In the genomic region with DNA sequence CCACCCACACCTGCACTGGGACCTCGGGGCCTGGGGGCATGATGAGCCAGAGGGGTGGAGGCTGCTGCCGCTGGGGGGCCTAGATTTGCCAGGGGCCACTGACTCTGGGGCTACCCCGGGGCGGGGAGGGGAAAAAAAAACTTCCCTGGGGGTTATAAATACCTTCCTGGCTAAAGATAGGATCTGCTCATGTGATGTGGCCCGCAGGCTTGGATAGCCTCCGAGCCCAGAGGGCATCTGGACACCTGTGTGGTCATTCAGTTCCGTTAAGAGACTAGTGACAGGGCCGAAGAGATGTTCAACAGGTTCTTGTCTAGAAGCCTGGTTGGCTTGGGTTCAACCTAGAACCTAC, we compare ENCODE assay signal across 9 mouse cellular contexts. TPM values are rescaled to one million over a fixed set of nuclear protein-coding genes. Genes with fewer than 3 reads are reported as not detected.
DNase-seq lines count a peak whose midpoint lies in the region; ATAC-seq and TF ChIP-seq lines count a peak whose summit lies in the region.
"Had no signal": no experiment of that assay in that cellular context is flagged by ENCODE, and none has a peak within 500 bp of the region (broad histone marks: within the 10 kb centered on the region; RNA-seq: fewer than 3 reads in every experiment).

Gene Kbtbd13, minus strand, starts transcription at position 40 of the 352 bp plus-strand sequence.

- peaks cover 7% of the 10 kb centered on the region; the same call in 1 of the 2 replicates for H3K4me1 ChIP-seq in kidney, embryonic 16.5 days (ENCODE audit: insufficient read depth, low read length)
- H3K4me1 ChIP-seq in forebrain, embryonic 12.5 days = peaks cover 5% of the 10 kb centered on the region
- H3K4me1 ChIP-seq in hindbrain, embryonic 16.5 days (ENCODE audit: control insufficient read depth, insufficient read depth, low read depth, low read length) = peaks cover 7% of the 10 kb centered on the region; the same call in 1 of the 2 replicates
- no peaks in the 10 kb centered on the region for H3K4me1 ChIP-seq in midbrain, postnatal 0 days (ENCODE audit: insufficient read depth, low read length)

- peaks cover 36% of the 10 kb centered on the region for H3K27me3 ChIP-seq in kidney, embryonic 16.5 days (ENCODE audit: insufficient read depth, low read length)
- H3K27me3 ChIP-seq in forebrain, embryonic 12.5 days = peaks cover 63% of the 10 kb centered on the region
- H3K27me3 ChIP-seq in hindbrain, embryonic 16.5 days (replicated peaks; ENCODE audit: control insufficient read depth, insufficient read depth, low read length) = peaks cover 38% of the 10 kb centered on the region
- H3K27me3 ChIP-seq in midbrain, postnatal 0 days (ENCODE audit: insufficient read depth, low read length) = peaks cover 22% of the 10 kb centered on the region

- TF ChIP-seq CTCF in midbrain, postnatal 0 days (IDR thresholded peaks at IDR 0.05) = no peak

- peak within 1 kb of the TSS; percentile 50 for H3K4me3 ChIP-seq in kidney, embryonic 16.5 days (ENCODE audit: low read length)
- H3K4me3 ChIP-seq in forebrain, embryonic 12.5 days (replicated peaks) = peak within 1 kb of the TSS; percentile 40
- peak within 1 kb of the TSS; percentile 49 for H3K4me3 ChIP-seq in hindbrain, embryonic 16.5 days (ENCODE audit: low read length)
- H3K4me3 ChIP-seq in midbrain, postnatal 0 days (ENCODE audit: low read depth, low read length) = peak within 1 kb of the TSS; percentile 39
- H3K4me3 ChIP-seq: myocyte had no signal

- 25% methylated on average over 8 of the region's 8 CpGs for WGBS in kidney, embryonic 16.5 days
- WGBS in forebrain, embryonic 12.5 days = 44% methylated on average over 8 of the region's 8 CpGs
- 50% methylated on average over 8 of the region's 8 CpGs for WGBS in hindbrain, embryonic 16.5 days
- WGBS in midbrain, postnatal 0 days = 45% methylated on average over 8 of the region's 8 CpGs

- no peak within 1 kb of the TSS for H3K27ac ChIP-seq in kidney, embryonic 16.5 days (ENCODE audit: low read length)
- H3K27ac ChIP-seq in forebrain, embryonic 12.5 days = no peak within 1 kb of the TSS
- H3K27ac ChIP-seq in hindbrain, embryonic 16.5 days (ENCODE audit: low read depth, low read length) = no peak within 1 kb of the TSS
- no peak within 1 kb of the TSS for H3K27ac ChIP-seq in midbrain, postnatal 0 days (ENCODE audit: low read depth, low read length)

- peak within 1 kb of the TSS; percentile 71 for H3K4me2 ChIP-seq in kidney, embryonic 16.5 days (replicated peaks; ENCODE audit: low read depth, low read length)
- peak within 1 kb of the TSS; percentile 54 for H3K4me2 ChIP-seq in forebrain, embryonic 12.5 days
- H3K4me2 ChIP-seq in hindbrain, embryonic 16.5 days (ENCODE audit: low read length) = peak within 1 kb of the TSS; percentile 61
- H3K4me2 ChIP-seq in midbrain, postnatal 0 days (ENCODE audit: low read depth, low read length, poor library complexity, severe bottlenecking) = peak within 1 kb of the TSS; percentile 59

- no peaks in the 10 kb centered on the region; the same call in 1 of the 2 replicates for H3K9me3 ChIP-seq in kidney, embryonic 16.5 days (ENCODE audit: low read length)
- H3K9me3 ChIP-seq in forebrain, embryonic 12.5 days = peaks cover 6% of the 10 kb centered on the region; the same call in 1 of the 2 replicates
- no peaks in the 10 kb centered on the region for H3K9me3 ChIP-seq in hindbrain, embryonic 16.5 days (ENCODE audit: control insufficient read depth, low read length)
- no peaks in the 10 kb centered on the region for H3K9me3 ChIP-seq in midbrain, postnatal 0 days (ENCODE audit: low read length)

- no peak for DNase-seq in kidney, adult 18-20 months
- no peak for DNase-seq in midbrain, postnatal 0 days (ENCODE audit: low spot score)
- DNase-seq in cerebellum, postnatal 36 days = no peak
- DNase-seq in urinary bladder, adult 2 months (ENCODE audit: low spot score) = no peak
- DNase-seq in adrenal gland, adult (ENCODE audit: inconsistent age in 2 of 2, low spot score in 1 of 2) = no peak

- ATAC-seq in kidney, embryonic 16.5 days (ENCODE audit: low FRiP score, low TSS enrichment) = no peak
- no peak for ATAC-seq in forebrain, embryonic 12.5 days (ENCODE audit: low FRiP score)
- ATAC-seq in hindbrain, embryonic 16.5 days = no peak
- ATAC-seq in midbrain, postnatal 0 days (ENCODE audit: low FRiP score) = no peak

- H3K36me3 ChIP-seq in kidney, embryonic 16.5 days (ENCODE audit: insufficient read depth, low read length) = no peaks in the 10 kb centered on the region
- no peaks in the 10 kb centered on the region for H3K36me3 ChIP-seq in forebrain, embryonic 12.5 days (replicated peaks)
- no peaks in the 10 kb centered on the region for H3K36me3 ChIP-seq in hindbrain, embryonic 16.5 days (ENCODE audit: control insufficient read depth, insufficient read depth, low read length)
- H3K36me3 ChIP-seq in midbrain, postnatal 0 days (ENCODE audit: insufficient read depth, low read length) = no peaks in the 10 kb centered on the region

- H3K9ac ChIP-seq in kidney, embryonic 16.5 days (replicated peaks; ENCODE audit: low read length) = peak within 1 kb of the TSS; percentile 67
- H3K9ac ChIP-seq in forebrain, embryonic 12.5 days = peak within 1 kb of the TSS; percentile 3; the same call in 1 of the 2 replicates
- H3K9ac ChIP-seq in hindbrain, embryonic 16.5 days (ENCODE audit: low read depth, low read length) = peak within 1 kb of the TSS; percentile 50
- H3K9ac ChIP-seq in midbrain, postnatal 0 days (replicated peaks; ENCODE audit: low read length, poor library complexity, severe bottlenecking) = peak within 1 kb of the TSS; percentile 44

RNA-seq across cellular contexts. Expression of gene Kbtbd13, which starts in this region (rescaled TPM):
- 2.2 and 2.6 TPM in 2 replicates for polyA plus RNA-seq in kidney, embryonic 16.5 days (2015; fragmentation: Nextera tagmentation; extraction: Ambion mirVana)
- 0.72 and 0.74 TPM in 2 replicates for polyA plus RNA-seq in forebrain, embryonic 12.5 days (2016; fragmentation: Nextera tagmentation; extraction: Ambion mirVana)
- 0.55 and 0.78 TPM in 2 replicates for polyA plus RNA-seq in hindbrain, embryonic 16.5 days (2015; fragmentation: Nextera tagmentation; extraction: Ambion mirVana)
- 1.0 and 2.4 TPM in 2 replicates for total RNA-seq in midbrain, postnatal 0 days (2014; rRNA removed)
- polyA plus RNA-seq in midbrain, postnatal 0 days (2015; fragmentation: Nextera tagmentation; extraction: Ambion mirVana) = 0.65 and 0.74 TPM in 2 replicates
- 1.4 and 1.5 TPM in 2 replicates for polyA plus RNA-seq in urinary bladder, adult 2 months (2012; rRNA removed)

Comparison
In these comparisons a context has a peak if more than half of its experiments do, and no peak if none do; other contexts are left out.
1. H3K9ac ChIP-seq: peak in every context shown above with its lines; median percentile 67 in kidney, embryonic 16.5 days; 50 in hindbrain, embryonic 16.5 days; 44 in midbrain, postnatal 0 days; 3 in forebrain, embryonic 12.5 days.